Mouse (Mus musculus) retina, postnatal 7 days (tissue): ENCODE measurements at regions not wholly inside any gene's neighbourhood (a gene's known extent, or its start where the extent isn't known, plus 50 kb on each side); places are given as distances from the start of the nearest gene placed in this dataset.

Source experiments
- DNase-seq: peaks from one replicate; pipeline ENCODE4 v3.0.0-alpha.2; 2012; ENCODE audit warnings: low read depth, low spot score

- DNase-seq: no peak
These were observed 53.2 kb downstream of the Fam43a start for GRCm38 (mm10) chr16:30652692-30653091.

- DNase-seq: no peak
These were observed 54.3 kb downstream of the Fam43a start for GRCm38 (mm10) chr16:30653806-30654205.

GRCm38 (mm10) chr16:30654226-30654625 is 54.7 kb downstream of the Fam43a start:
- no peak for DNase-seq

GRCm38 (mm10) chr16:30655798-30656221 is 56.3 kb downstream of the Fam43a start:
- no peak for DNase-seq

- DNase-seq: no peak
These were observed 57.4 kb downstream of the Fam43a start for GRCm38 (mm10) chr16:30656881-30657280.

GRCm38 (mm10) chr16:30658921-30659320 is 59.4 kb downstream of the Fam43a start:
- DNase-seq: no peak

- no peak for DNase-seq
These were observed 61.8 kb downstream of the Fam43a start for GRCm38 (mm10) chr16:30661086-30661977.

GRCm38 (mm10) chr16:30663055-30663454 is 63.5 kb downstream of the Fam43a start:
- no peak for DNase-seq

- DNase-seq: no peak
These were observed 64.4 kb downstream of the Fam43a start for GRCm38 (mm10) chr16:30663971-30664370.

GRCm38 (mm10) chr16:30664433-30664832 is 64.9 kb downstream of the Fam43a start:
- no peak for DNase-seq

GRCm38 (mm10) chr16:30665881-30666280 is 66.4 kb downstream of the Fam43a start:
- DNase-seq: no peak

- DNase-seq: no peak
These were observed 70.4 kb downstream of the Fam43a start for GRCm38 (mm10) chr16:30669883-30670282.

- no peak for DNase-seq
These were observed 72.1 kb downstream of the Fam43a start for GRCm38 (mm10) chr16:30671584-30671983.

- no peak for DNase-seq
These were observed 73.4 kb downstream of the Fam43a start for GRCm38 (mm10) chr16:30672776-30673550.

GRCm38 (mm10) chr16:30673662-30674061 is 74.1 kb downstream of the Fam43a start:
- no peak for DNase-seq

- DNase-seq: no peak
These were observed 76.3 kb downstream of the Fam43a start for GRCm38 (mm10) chr16:30675829-30676228.

- DNase-seq: no peak
These were observed 77.5 kb downstream of the Fam43a start for GRCm38 (mm10) chr16:30677016-30677415.

- no peak for DNase-seq
These were observed 78.6 kb downstream of the Fam43a start for GRCm38 (mm10) chr16:30677896-30678707.

GRCm38 (mm10) chr16:30678708-30679492 is 79.4 kb downstream of the Fam43a start:
- DNase-seq: no peak

- no peak for DNase-seq
These were observed 79.9 kb downstream of the Fam43a start for GRCm38 (mm10) chr16:30679493-30679811.

GRCm38 (mm10) chr16:30681421-30681820 is 81.9 kb downstream of the Fam43a start:
- DNase-seq: no peak
